In the genomic region with DNA sequence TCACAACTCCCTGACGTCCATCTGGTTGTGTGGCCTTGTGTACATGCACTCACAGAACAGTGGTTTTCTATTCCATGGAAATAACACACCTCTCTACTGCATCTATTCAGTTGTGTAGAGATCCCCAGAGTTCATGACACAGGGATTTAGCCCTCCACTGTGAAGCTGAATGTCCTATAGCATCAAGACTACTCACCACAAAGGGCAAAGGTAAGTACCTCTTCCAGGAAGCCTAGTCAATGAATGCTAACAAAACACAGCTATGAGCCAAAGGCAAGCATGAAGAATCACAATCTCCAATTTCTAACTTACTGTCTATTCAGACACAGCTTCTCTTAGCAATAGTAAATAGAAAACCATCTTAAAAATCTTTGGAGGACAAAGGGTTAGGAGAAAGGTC, we compare ENCODE assay signal across 18 mouse cellular contexts. TPM values are rescaled to one million over a fixed set of nuclear protein-coding genes. Genes with fewer than 3 reads are reported as not detected.
A peak's percentile ranks its signal among the peaks of the same experiment; 100 is the strongest.
DNase-seq lines count a peak whose midpoint lies in the region; ATAC-seq and TF ChIP-seq lines count a peak whose summit lies in the region.
"Had no signal": no experiment of that assay in that cellular context is flagged by ENCODE, and none has a peak within 500 bp of the region (broad histone marks: within the 10 kb centered on the region; RNA-seq: fewer than 3 reads in every experiment).

No protein-coding gene starts in this region.

- 52% methylated on average over 1 of the region's 1 CpGs for WGBS in liver, postnatal 0 days (ENCODE audit: insufficient replicate concordance)

- H3K9ac ChIP-seq in liver, postnatal 0 days (replicated peaks): no peak overlapping the region
- H3K9ac ChIP-seq: embryonic facial prominence, embryonic 13.5 days; forebrain, embryonic 12.5 days; heart, embryonic 12.5 days had no signal

- H3K36me3 ChIP-seq in liver, postnatal 0 days (replicated peaks; ENCODE audit: insufficient read depth, low read length): no peaks in the 10 kb centered on the region
- H3K36me3 ChIP-seq: embryonic facial prominence, embryonic 13.5 days; forebrain, embryonic 12.5 days; heart, embryonic 12.5 days; hindbrain, embryonic 10.5 days had no signal

- H3K27ac ChIP-seq in layer of hippocampus, adult 2 months: peak overlapping the region; percentile 67; the same call in 1 of the 2 replicates
- H3K27ac ChIP-seq in liver, postnatal 0 days (ENCODE audit: low read depth): peak overlapping the region; percentile 75
- H3K27ac ChIP-seq: embryonic facial prominence, embryonic 13.5 days; forebrain, embryonic 12.5 days; hindbrain, embryonic 10.5 days had no signal

- peaks cover 12% of the 10 kb centered on the region for H3K4me1 ChIP-seq in liver, postnatal 0 days (ENCODE audit: insufficient read depth)
- H3K4me1 ChIP-seq: embryonic facial prominence, embryonic 13.5 days; forebrain, embryonic 12.5 days; heart, embryonic 12.5 days; hindbrain, embryonic 10.5 days had no signal

- no peaks in the 10 kb centered on the region for H3K27me3 ChIP-seq in liver, postnatal 0 days (ENCODE audit: insufficient read depth, low read length)
- H3K27me3 ChIP-seq: embryonic facial prominence, embryonic 13.5 days; forebrain, embryonic 12.5 days; heart, embryonic 12.5 days had no signal

- no peak overlapping the region for H3K4me2 ChIP-seq in liver, postnatal 0 days (ENCODE audit: low read depth, low read length)
- H3K4me2 ChIP-seq: embryonic facial prominence, embryonic 13.5 days; forebrain, embryonic 12.5 days; heart, embryonic 12.5 days had no signal

- no peak for TF ChIP-seq CTCF in layer of hippocampus, adult 2 months (conservative IDR thresholded peaks at IDR 0.05)
- TF ChIP-seq CTCF in liver, postnatal 0 days (IDR thresholded peaks at IDR 0.05; ENCODE audit: low read depth): no peak

- TF ChIP-seq EP300 in liver, postnatal 0 days (IDR thresholded peaks at IDR 0.05; ENCODE audit: low read depth): no peak; the same call in 1 of the 2 replicates

- no peak overlapping the region for H3K4me3 ChIP-seq in layer of hippocampus, adult 2 months
- H3K4me3 ChIP-seq in liver, postnatal 0 days (ENCODE audit: low read depth, low read length): no peak overlapping the region
- H3K4me3 ChIP-seq: embryonic facial prominence, embryonic 13.5 days; forebrain, embryonic 12.5 days; heart, embryonic 12.5 days; hindbrain, embryonic 10.5 days had no signal

- ATAC-seq in liver, postnatal 0 days: peak; percentile 83
- ATAC-seq: forebrain, embryonic 16.5 days had no signal

- no peaks in the 10 kb centered on the region for H3K9me3 ChIP-seq in liver, postnatal 0 days (ENCODE audit: low read length)
- H3K9me3 ChIP-seq: embryonic facial prominence, embryonic 13.5 days; forebrain, embryonic 12.5 days; heart, embryonic 12.5 days; hindbrain, embryonic 10.5 days had no signal

- DNase-seq in kidney, adult 8-10 months: peak; percentile 29 to 53
- DNase-seq in kidney, postnatal 10 days: no peak
- DNase-seq in layer of hippocampus, adult 2 months (ENCODE audit: low spot score in 2 of 2): no peak
- no peak for DNase-seq in layer of hippocampus, postnatal 14 days (ENCODE audit: low spot score in 2 of 2)
- no peak for DNase-seq in liver, postnatal 0 days
- peak; percentile 32 for DNase-seq in yolk sac, embryonic 10.5 days (ENCODE audit: low spot score)
- DNase-seq: adrenal gland, adult 2 months; adrenal gland, postnatal 25 days; cerebellum, adult 18-20 months; cerebellum, adult 9-11 months; cerebellum, postnatal 36 days; gastrocnemius, postnatal 25 days had no signal

RNA-seq across cellular contexts. Expression of gene Zhx3, which starts 25.1 kb away (rescaled TPM):
- total RNA-seq in layer of hippocampus, adult 2 months (2021): 100 to 1,000 TPM; 111 to 116 TPM
- 100 to 1,000 TPM; 114 to 125 TPM for total RNA-seq in layer of hippocampus, postnatal 14 days (2021)
- 4.1 and 6.0 TPM in 2 replicates for polyA plus RNA-seq in liver, postnatal 0 days (2015; fragmentation: Nextera tagmentation; extraction: Ambion mirVana)

RNA-seq across cellular contexts. Expression of gene Lpin3, which starts 32.8 kb away (rescaled TPM):
- total RNA-seq in layer of hippocampus, adult 2 months (2021): 1 to 10 TPM in 1 of 2 experiments, under 1 TPM in 1; 0.97 to 1.0 TPM
- 1 to 10 TPM; 1.1 to 1.5 TPM for total RNA-seq in layer of hippocampus, postnatal 14 days (2021)
- 0.91 and 1.2 TPM in 2 replicates for polyA plus RNA-seq in liver, postnatal 0 days (2015; fragmentation: Nextera tagmentation; extraction: Ambion mirVana)
- total RNA-seq: granulocyte monocyte progenitor cell, adult 5-6 weeks had no signal
- polyA plus RNA-seq: forebrain, embryonic 16.5 days had no signal

Comparison
In these comparisons a context has a peak if more than half of its experiments do, and no peak if none do; other contexts are left out.
1. DNase-seq: peak in kidney, adult 8-10 months (2 of 2) and yolk sac, embryonic 10.5 days (single experiment); none in kidney, postnatal 10 days (single experiment), layer of hippocampus, adult 2 months (0 of 2), layer of hippocampus, postnatal 14 days (0 of 2) and liver, postnatal 0 days (single experiment).